Mouse (Mus musculus) small intestine, adult 2 months (tissue): ENCODE data around the gene C2cd5.

ENCODE experiments used
- CTCF ChIP-seq: fragments of 200-500 bp; IDR thresholded peaks from 2 replicates; pipeline ENCODE4 v1.5.1; 2012; ENCODE audit warnings: low read depth, mild to moderate bottlenecking, control low read depth, inconsistent platforms, low read length, moderate library complexity, mixed read lengths; ENCODE audit not compliant: insufficient replicate concordance, insufficient read length; ENCODE audit errors: extremely low read depth
- POLR2A ChIP-seq: fragments of 200-500 bp; IDR thresholded peaks from 2 replicates; pipeline ENCODE4 v1.6.1; 2012; ENCODE audit warnings: low read depth, mild to moderate bottlenecking, control low read depth, inconsistent platforms, low read length, moderate library complexity

DNA sequence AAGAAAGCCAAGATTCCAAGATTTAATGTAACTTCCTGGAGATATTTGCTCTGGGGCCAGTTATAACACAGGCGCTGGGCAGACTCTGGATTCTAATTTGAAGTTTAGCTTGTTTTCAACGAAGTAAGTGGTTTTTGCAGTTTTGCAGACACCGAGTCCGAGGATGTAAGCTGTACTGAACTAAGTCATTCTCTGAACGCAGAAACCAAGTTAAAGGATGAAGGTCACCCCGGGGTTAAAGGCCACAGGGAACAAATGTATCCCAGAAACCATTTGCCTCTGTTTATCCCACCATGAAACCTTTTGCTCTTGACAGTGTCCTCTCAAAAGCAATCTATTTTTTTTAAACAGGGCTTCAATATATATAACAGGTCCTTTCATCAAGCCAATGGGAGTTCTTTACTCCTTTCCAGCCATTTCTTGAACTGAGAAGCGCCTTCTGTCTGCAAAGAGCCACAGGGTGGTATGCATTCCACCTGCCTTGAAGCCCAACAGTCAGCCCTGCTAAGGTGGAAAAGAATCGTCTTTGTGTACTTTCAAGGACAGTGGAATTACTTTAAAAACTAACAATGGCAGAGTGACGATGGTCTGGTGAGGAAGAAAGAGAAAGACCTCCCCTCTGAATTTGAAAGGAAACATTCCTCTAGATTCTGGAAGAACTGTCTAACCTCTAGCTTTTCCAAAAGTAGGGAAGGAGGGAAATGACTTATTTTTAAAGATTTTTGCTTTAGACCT lies 138.1 kb downstream of the C2cd5 start:
- TF ChIP-seq POLR2A (no peak), CTCF (no peak)
